Mouse (Mus musculus) CH12.LX (cell line): Measurements from ENCODE around the gene Aox1. TPM values are rescaled to one million over a fixed set of nuclear protein-coding genes. Genes with fewer than 3 reads are reported as not detected.

Source experiments
- DNase-seq: peaks from one replicate; pipeline ENCODE4 v3.0.0-alpha.2; 2013; ENCODE audit errors: extremely low read depth
- H3K27ac ChIP-seq: 2 replicates; pipeline ENCODE4 v1.5.1; 2012; ENCODE audit warnings: low read depth, mild to moderate bottlenecking, control low read depth, moderate library complexity; ENCODE audit not compliant: insufficient read depth
- H3K27me3 ChIP-seq: replicated peaks from 2 replicates; pipeline ENCODE3; 2012; ENCODE audit warnings: inconsistent platforms
- H3K36me3 ChIP-seq, 2 experiments: replicated peaks in 1 of 2; 2 replicates each; pipeline versions ENCODE3 to v1.6.1; 2012; ENCODE audit warnings: inconsistent platforms in 1 of 2, low read length in 1 of 2, mild to moderate bottlenecking in 1 of 2, mixed read lengths in 1 of 2, moderate library complexity in 1 of 2; ENCODE audit not compliant: control insufficient read depth in 1 of 2, insufficient read depth in 1 of 2
- H3K4me1 ChIP-seq, 2 experiments: 2 replicates each; pipeline ENCODE4 v1.6.1; 2012; ENCODE audit warnings: inconsistent platforms in 1 of 2, moderate library complexity in 1 of 2; ENCODE audit not compliant: insufficient read depth in 2 of 2, control insufficient read depth in 1 of 2
- H3K4me2 ChIP-seq: 2 replicates; pipeline ENCODE4 v1.6.1; 2012; ENCODE audit warnings: low read depth, mild to moderate bottlenecking, control low read depth; ENCODE audit not compliant: poor library complexity, insufficient read depth, severe bottlenecking
- H3K4me3 ChIP-seq, 3 experiments: fragments of 150-350 bp in 1 of 3; sonication (generic) in 1 of 3; replicated peaks in 1 of 3; 2 replicates each; pipeline versions ENCODE3 to v1.5.1; 2011 to 2012; ENCODE audit warnings: low read depth in 2 of 3, low read length in 2 of 3, mild to moderate bottlenecking in 2 of 3, moderate library complexity in 2 of 3, control low read depth in 1 of 3, improper control_type of control experiment in 1 of 3, inconsistent platforms in 1 of 3, mixed read lengths in 1 of 3; ENCODE audit not compliant: poor library complexity in 1 of 3
- H3K79me2 ChIP-seq: replicated peaks from 2 replicates; pipeline ENCODE4 v1.6.1; 2012; ENCODE audit warnings: mild to moderate bottlenecking, moderate library complexity; ENCODE audit not compliant: control insufficient read depth, poor library complexity, insufficient read depth, severe bottlenecking; ENCODE audit errors: extremely low read depth
- H3K9ac ChIP-seq: 2 replicates; pipeline ENCODE4 v1.6.1; 2012; ENCODE audit warnings: low read depth, mild to moderate bottlenecking, control low read depth, moderate library complexity; ENCODE audit not compliant: insufficient read depth
- H3K9me3 ChIP-seq: replicated peaks from 2 replicates; pipeline ENCODE3; 2012; ENCODE audit warnings: low read length, inconsistent platforms, mixed read lengths
- BHLHE40 ChIP-seq: IDR thresholded peaks from 2 replicates; pipeline ENCODE4 v1.6.1; 2011; ENCODE audit warnings: mild to moderate bottlenecking, low read depth, low read length, improper control_type of control experiment
- CHD2 ChIP-seq: IDR thresholded peaks from 2 replicates; pipeline ENCODE4 v1.6.1; 2011; ENCODE audit warnings: low read length, improper control_type of control experiment
- EP300 ChIP-seq: IDR thresholded peaks from 2 replicates; pipeline ENCODE4 v1.6.1; 2011; ENCODE audit warnings: low read length, improper control_type of control experiment
- ETS1 ChIP-seq: conservative IDR thresholded peaks from 2 replicates; pipeline ENCODE4 v1.6.1; 2012; ENCODE audit warnings: low read depth, mild to moderate bottlenecking, inconsistent platforms, low read length, improper control_type of control experiment, moderate library complexity
- GABPA ChIP-seq: IDR thresholded peaks from 2 replicates; pipeline ENCODE4 v1.6.1; 2012; ENCODE audit warnings: low read depth, low read length, improper control_type of control experiment, inconsistent platforms; ENCODE audit not compliant: insufficient replicate concordance
- JUND ChIP-seq: conservative IDR thresholded peaks from 2 replicates; pipeline ENCODE4 v1.6.1; 2011; ENCODE audit warnings: low read depth, low read length, improper control_type of control experiment
- KAT2A ChIP-seq: IDR thresholded peaks from 2 replicates; pipeline ENCODE4 v1.6.1; 2012; ENCODE audit warnings: low read length, improper control_type of control experiment, inconsistent platforms; ENCODE audit not compliant: insufficient replicate concordance
- MAX ChIP-seq: IDR thresholded peaks from 2 replicates; pipeline ENCODE4 v1.6.1; 2011; ENCODE audit warnings: low read length, improper control_type of control experiment
- MAZ ChIP-seq: IDR thresholded peaks from 2 replicates; pipeline ENCODE4 v1.6.1; 2012; ENCODE audit warnings: low read depth, mild to moderate bottlenecking, inconsistent platforms, low read length, improper control_type of control experiment, moderate library complexity
- MEF2A ChIP-seq: IDR thresholded peaks from 2 replicates; pipeline ENCODE4 v1.6.1; 2014; ENCODE audit warnings: low read depth, mild to moderate bottlenecking, inconsistent platforms, low read length, improper control_type of control experiment, borderline replicate concordance
- MXI1 ChIP-seq: IDR thresholded peaks from 2 replicates; pipeline ENCODE4 v1.6.1; 2011; ENCODE audit warnings: mild to moderate bottlenecking, low read depth, low read length, improper control_type of control experiment
- MYC ChIP-seq: IDR thresholded peaks from 2 replicates; pipeline ENCODE4 v1.6.1; 2011; ENCODE audit warnings: low read depth, mild to moderate bottlenecking, improper control_type of control experiment, low read length
- RCOR1 ChIP-seq: conservative IDR thresholded peaks from 2 replicates; pipeline ENCODE4 v1.6.1; 2012; ENCODE audit warnings: low read depth, mild to moderate bottlenecking, inconsistent platforms, low read length, improper control_type of control experiment
- SMC3 ChIP-seq: IDR thresholded peaks from 2 replicates; pipeline ENCODE4 v1.6.1; 2011; ENCODE audit warnings: low read depth, low read length, improper control_type of control experiment
- TCF12 ChIP-seq: IDR thresholded peaks from 2 replicates; pipeline ENCODE4 v1.6.1; 2014; ENCODE audit warnings: low read depth, mild to moderate bottlenecking, inconsistent platforms, low read length, improper control_type of control experiment
- USF1 ChIP-seq: IDR thresholded peaks from 2 replicates; pipeline ENCODE4 v1.6.1; 2014; ENCODE audit warnings: low read depth, mild to moderate bottlenecking, inconsistent platforms, low read length, improper control_type of control experiment
- ZC3H11A ChIP-seq: IDR thresholded peaks from 2 replicates; pipeline ENCODE4 v1.6.1; 2012; ENCODE audit warnings: low read depth, mild to moderate bottlenecking, inconsistent platforms, low read length, improper control_type of control experiment
- ZMIZ1 ChIP-seq: IDR thresholded peaks from 2 replicates; pipeline ENCODE4 v1.6.1; 2012; ENCODE audit warnings: low read depth, mild to moderate bottlenecking, inconsistent platforms, low read length, improper control_type of control experiment
- dilution Hi-C: fragments of 300-500 bp; cut with MboI; formaldehyde crosslinking; loops from 2 replicates; pipeline ENCODE4 v1.14.3; 2020; ENCODE audit warnings: low sequenced_read_pairs; ENCODE audit not compliant: extremely low pct_unique_long_range_greater_than_20kb, extremely low pct_ligation_motif_present
- in situ Hi-C: fragments of 300-500 bp; cut with MboI; formaldehyde crosslinking; loops from 3 replicates; pipeline ENCODE4 v1.14.3; 2019; ENCODE audit warnings: low sequenced_read_pairs, low pct_ligation_motif_present, low pct_unique_long_range_greater_than_20kb, mixed read lengths
- polyA plus RNA-seq: library from polyadenylated mRNA; unstranded; fragments of >175 nt; gene quantifications from 2 replicates; pipeline ENCODE4 v1.2.1, GENCODE M21; 2012; ENCODE audit warnings: low read depth; ENCODE audit not compliant: insufficient read length
- total RNA-seq, 2 experiments: library from RNA; depleted of rRNA; stranded (reverse); fragments of 300-350 nt in 1 of 2; fragments of >200 nt in 1 of 2; gene quantifications; 2 replicates each; pipeline ENCODE4 v1.2.3; 2012 to 2014

The Aox1 gene
- total and polyA plus RNA-seq, 3 experiments: 0.15 to 0.40 TPM; not detected in 1

GRCm38 (mm10) chr1:58090191-58090590, 60.5 kb downstream of the Aox1 start:
- dilution Hi-C loops (no loop called here), in situ Hi-C loops (no loop called here)
- TF ChIP-seq MEF2A (no peak), JUND (peak; percentile 68; the same call in 1 of the 2 replicates), CHD2 (no peak), EP300 (no peak), MYC (no peak)
- Histone ChIP-seq H3K9me3 (no peaks in the 10 kb centered on the region), H3K4me3 (no peak overlapping the region), H3K27me3 (no peaks in the 10 kb centered on the region), H3K36me3 (no peaks in the 10 kb centered on the region), H3K27ac (no peak overlapping the region), H3K4me1 (peaks cover 5 to 57% of the 10 kb centered on the region in 2 experiments), H3K4me2 (no peak overlapping the region), H3K9ac (no peak overlapping the region), H3K79me2 (no peaks in the 10 kb centered on the region)
- DNase-seq: no peak

GRCm38 (mm10) chr1:58091213-58091612, 61.5 kb downstream of the Aox1 start:
- H3K27me3 ChIP-seq: no peaks in the 10 kb centered on the region
- no peaks in the 10 kb centered on the region for H3K9me3 ChIP-seq
- dilution Hi-C loops: no loop called here
- no peak overlapping the region for H3K4me3 ChIP-seq
- in situ Hi-C loops: no loop called here
- peaks cover 5 to 52% of the 10 kb centered on the region in 2 experiments for H3K4me1 ChIP-seq
- H3K79me2 ChIP-seq: no peaks in the 10 kb centered on the region
- no peak overlapping the region for H3K4me2 ChIP-seq
- no peak overlapping the region for H3K9ac ChIP-seq
- no peak overlapping the region for H3K27ac ChIP-seq
- no peaks in the 10 kb centered on the region for H3K36me3 ChIP-seq
- DNase-seq: no peak
- TF ChIP-seq ZC3H11A (no peak), SMC3 (no peak), MYC (no peak), MXI1 (no peak), ETS1 (no peak), USF1 (no peak), RCOR1 (no peak), TCF12 (no peak)

- Histone ChIP-seq H3K27ac (no peak overlapping the region), H3K4me1 (peaks cover 5 to 49% of the 10 kb centered on the region in 2 experiments), H3K9ac (no peak overlapping the region), H3K4me2 (no peak overlapping the region), H3K79me2 (no peaks in the 10 kb centered on the region), H3K27me3 (no peaks in the 10 kb centered on the region), H3K36me3 (no peaks in the 10 kb centered on the region), H3K4me3 (no peak overlapping the region), H3K9me3 (no peaks in the 10 kb centered on the region)
- dilution Hi-C loops: no loop called here
- in situ Hi-C loops: no loop called here
- TF ChIP-seq ZMIZ1 (no peak), BHLHE40 (peak; percentile 48), MAZ (no peak), EP300 (0 out of 2 replicates have a peak, but pooled peaks have one; percentile 20), MEF2A (peak; percentile 45; the same call in 1 of the 2 replicates), MAX (no peak), KAT2A (no peak), GABPA (no peak), ETS1 (peak; percentile 67)
- peak; percentile 66 for DNase-seq
Measured at GRCm38 (mm10) chr1:58091992-58092560, 62.3 kb downstream of the Aox1 start.
